Mouse (Mus musculus): ENCODE measurements around the gene Tgfb1i1. TPM values are rescaled to one million over a fixed set of nuclear protein-coding genes. Genes with fewer than 3 reads are reported as not detected.

Gene Tgfb1i1
- total and polyA plus RNA-seq, 2 experiments, result 0.65 to 2.0 TPM

GRCm38 (mm10) chr7:128208187-128208586 is 38.4 kb upstream of the Tgfb1i1 start:
- WGBS, result under 1% methylated on average over 4 of the region's 4 CpGs
- no peak overlapping the region for H3K9ac ChIP-seq (ENCODE audit: low read depth, low read length)
- DNase-seq (ENCODE audit: extremely low read depth, low read depth, low spot score), result peak; percentile 51
- H3K36me3 ChIP-seq (ENCODE audit: control insufficient read depth, insufficient read depth, low read length), result no peaks in the 10 kb centered on the region
- no peaks in the 10 kb centered on the region for H3K79me2 ChIP-seq (ENCODE audit: control insufficient read depth, insufficient read depth, low read length)
- H3K27ac ChIP-seq (replicated peaks; ENCODE audit: insufficient read depth, low read depth, low read length), result no peak overlapping the region
- no peaks in the 10 kb centered on the region for H3K4me1 ChIP-seq (ENCODE audit: control insufficient read depth, insufficient read depth, low read length)
- H3K4me3 ChIP-seq (ENCODE audit: insufficient read depth, low read depth, low read length), result no peak overlapping the region
- peak; percentile 53; the same call in 1 of the 2 replicates for TF ChIP-seq CTCF (IDR thresholded peaks at IDR 0.05; ENCODE audit: low read depth, low read length)
- no peak for TF ChIP-seq POLR2A (IDR thresholded peaks at IDR 0.05; ENCODE audit: extremely low read depth, insufficient read depth, low read length)
- no peaks in the 10 kb centered on the region for H3K27me3 ChIP-seq (ENCODE audit: control insufficient read depth, insufficient read depth, low read length)

DNA sequence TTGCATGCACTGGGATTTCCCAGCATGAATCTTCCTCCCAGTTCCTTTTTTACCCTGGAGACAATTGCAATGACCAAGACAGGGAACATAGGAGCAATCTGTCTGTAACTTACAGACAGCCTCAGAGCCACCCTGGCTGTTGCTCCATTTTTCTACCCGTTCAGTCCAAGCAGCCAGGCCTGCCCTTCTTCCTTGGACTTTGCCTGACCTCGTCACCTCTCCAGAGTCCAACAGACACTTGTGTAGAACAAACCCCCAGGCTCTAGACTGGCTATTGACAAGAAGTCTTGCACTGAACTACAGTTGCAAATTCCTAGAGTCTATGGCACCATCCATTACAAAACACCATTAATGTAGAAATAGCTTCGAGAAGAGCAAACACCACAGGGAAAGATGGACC is 36.8 kb upstream of the Tgfb1i1 start:
- no peaks in the 10 kb centered on the region for H3K4me1 ChIP-seq (ENCODE audit: control insufficient read depth, insufficient read depth, low read length)
- no peak for TF ChIP-seq CTCF (IDR thresholded peaks at IDR 0.05; ENCODE audit: low read depth, low read length)
- TF ChIP-seq POLR2A (IDR thresholded peaks at IDR 0.05; ENCODE audit: extremely low read depth, insufficient read depth, low read length), result no peak
- DNase-seq (ENCODE audit: extremely low read depth, low read depth, low spot score), result no peak
- WGBS, result 48% methylated on average over 3 of the region's 3 CpGs
- no peak overlapping the region for H3K27ac ChIP-seq (replicated peaks; ENCODE audit: insufficient read depth, low read depth, low read length)
- no peaks in the 10 kb centered on the region for H3K79me2 ChIP-seq (ENCODE audit: control insufficient read depth, insufficient read depth, low read length)
- no peak overlapping the region for H3K9ac ChIP-seq (ENCODE audit: low read depth, low read length)
- H3K27me3 ChIP-seq (ENCODE audit: control insufficient read depth, insufficient read depth, low read length), result no peaks in the 10 kb centered on the region
- no peaks in the 10 kb centered on the region for H3K36me3 ChIP-seq (ENCODE audit: control insufficient read depth, insufficient read depth, low read length)
- no peak overlapping the region for H3K4me3 ChIP-seq (ENCODE audit: insufficient read depth, low read depth, low read length)

DNA sequence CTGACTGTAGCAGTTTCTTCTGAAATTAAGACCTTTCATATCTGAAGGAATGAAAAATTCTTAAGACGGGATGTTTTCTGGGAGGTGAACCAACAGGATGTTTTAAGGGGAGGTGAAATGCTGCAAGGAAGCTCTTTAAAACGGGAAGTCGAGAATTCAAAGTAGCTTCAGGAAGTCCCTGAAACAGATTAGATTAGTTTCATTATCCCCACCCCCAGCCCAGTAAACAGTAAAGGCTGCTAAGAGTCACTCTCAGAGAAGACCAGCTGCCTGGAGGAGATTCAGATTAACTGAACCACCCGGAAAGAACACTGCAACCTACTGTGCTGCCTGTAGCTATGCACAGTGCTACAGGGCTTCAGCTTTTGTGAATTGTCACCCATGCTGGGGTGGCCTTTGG is 26.7 kb upstream of the Tgfb1i1 start:
- no peak for DNase-seq (ENCODE audit: extremely low read depth, low read depth, low spot score)
- 75% methylated on average over 4 of the region's 4 CpGs for WGBS
- Histone ChIP-seq H3K4me1 (ENCODE audit: control insufficient read depth, insufficient read depth, low read length) (no peaks in the 10 kb centered on the region), H3K9ac (ENCODE audit: low read depth, low read length) (no peak overlapping the region), H3K36me3 (ENCODE audit: control insufficient read depth, insufficient read depth, low read length) (no peaks in the 10 kb centered on the region), H3K4me3 (ENCODE audit: insufficient read depth, low read depth, low read length) (no peak overlapping the region), H3K27me3 (ENCODE audit: control insufficient read depth, insufficient read depth, low read length) (no peaks in the 10 kb centered on the region), H3K27ac (replicated peaks; ENCODE audit: insufficient read depth, low read depth, low read length) (no peak overlapping the region), H3K79me2 (ENCODE audit: control insufficient read depth, insufficient read depth, low read length) (no peaks in the 10 kb centered on the region)
- no peak for TF ChIP-seq CTCF (IDR thresholded peaks at IDR 0.05; ENCODE audit: low read depth, low read length)
- TF ChIP-seq POLR2A (IDR thresholded peaks at IDR 0.05; ENCODE audit: extremely low read depth, insufficient read depth, low read length), result no peak

DNA sequence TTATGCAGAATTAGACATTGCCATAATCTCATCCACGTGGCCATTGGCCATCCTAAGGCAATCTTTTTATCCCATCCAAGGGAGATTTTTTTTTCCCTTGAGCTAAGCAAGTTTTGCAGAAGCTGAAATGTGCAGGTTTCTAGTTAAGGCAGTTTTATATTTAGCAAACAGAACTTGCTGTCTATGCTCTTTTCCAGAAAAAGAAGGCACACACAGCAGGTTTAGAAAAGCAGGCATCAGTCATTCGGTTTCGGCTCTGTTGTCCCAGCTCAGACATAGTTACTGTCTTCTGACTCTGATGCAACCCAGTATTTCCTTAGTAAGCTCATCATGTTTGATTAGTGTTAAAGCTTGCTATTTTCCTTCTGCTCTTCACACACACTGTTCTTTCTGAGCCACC is 25.7 kb upstream of the Tgfb1i1 start:
- no peak for DNase-seq (ENCODE audit: extremely low read depth, low read depth, low spot score)
- H3K4me1 ChIP-seq (ENCODE audit: control insufficient read depth, insufficient read depth, low read length), result no peaks in the 10 kb centered on the region
- H3K27ac ChIP-seq (replicated peaks; ENCODE audit: insufficient read depth, low read depth, low read length), result no peak overlapping the region
- H3K9ac ChIP-seq (ENCODE audit: low read depth, low read length), result no peak overlapping the region
- H3K27me3 ChIP-seq (ENCODE audit: control insufficient read depth, insufficient read depth, low read length), result no peaks in the 10 kb centered on the region
- WGBS, result 81% methylated on average over 3 of the region's 3 CpGs
- TF ChIP-seq CTCF (IDR thresholded peaks at IDR 0.05; ENCODE audit: low read depth, low read length), result no peak
- TF ChIP-seq POLR2A (IDR thresholded peaks at IDR 0.05; ENCODE audit: extremely low read depth, insufficient read depth, low read length), result no peak
- no peak overlapping the region for H3K4me3 ChIP-seq (ENCODE audit: insufficient read depth, low read depth, low read length)
- H3K79me2 ChIP-seq (ENCODE audit: control insufficient read depth, insufficient read depth, low read length), result no peaks in the 10 kb centered on the region
- no peaks in the 10 kb centered on the region for H3K36me3 ChIP-seq (ENCODE audit: control insufficient read depth, insufficient read depth, low read length)

DNA sequence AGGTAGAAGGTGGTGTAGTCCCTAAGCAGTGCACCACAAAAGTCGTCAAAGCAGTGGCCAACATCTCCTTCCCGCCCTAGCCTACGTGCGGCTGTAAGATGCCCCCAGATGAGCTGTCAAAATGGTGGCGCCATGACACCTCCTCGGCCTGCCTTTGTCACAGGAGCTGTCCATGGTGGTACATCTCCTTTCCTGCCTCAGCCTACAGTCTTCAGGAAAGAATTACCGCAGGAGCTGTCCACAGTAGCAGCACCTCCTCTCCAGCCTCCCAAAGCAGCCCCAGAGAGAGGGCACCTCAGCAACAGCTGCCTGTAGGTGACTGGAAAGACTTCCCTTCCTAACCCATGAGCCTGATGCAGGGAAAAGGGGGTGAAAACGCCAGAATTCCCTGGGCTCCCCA is 14.9 kb upstream of the Tgfb1i1 start:
- no peaks in the 10 kb centered on the region for H3K27me3 ChIP-seq (ENCODE audit: control insufficient read depth, insufficient read depth, low read length)
- no peak overlapping the region for H3K4me3 ChIP-seq (ENCODE audit: insufficient read depth, low read depth, low read length)
- peaks cover 14% of the 10 kb centered on the region for H3K4me1 ChIP-seq (ENCODE audit: control insufficient read depth, insufficient read depth, low read length)
- H3K27ac ChIP-seq (replicated peaks; ENCODE audit: insufficient read depth, low read depth, low read length), result no peak overlapping the region
- TF ChIP-seq CTCF (IDR thresholded peaks at IDR 0.05; ENCODE audit: low read depth, low read length), result no peak
- TF ChIP-seq POLR2A (IDR thresholded peaks at IDR 0.05; ENCODE audit: extremely low read depth, insufficient read depth, low read length), result no peak
- no peak for DNase-seq (ENCODE audit: extremely low read depth, low read depth, low spot score)
- no peaks in the 10 kb centered on the region for H3K36me3 ChIP-seq (ENCODE audit: control insufficient read depth, insufficient read depth, low read length)
- H3K79me2 ChIP-seq (ENCODE audit: control insufficient read depth, insufficient read depth, low read length), result no peaks in the 10 kb centered on the region
- H3K9ac ChIP-seq (ENCODE audit: low read depth, low read length), result no peak overlapping the region
- 47% methylated on average over 8 of the region's 8 CpGs for WGBS

DNA sequence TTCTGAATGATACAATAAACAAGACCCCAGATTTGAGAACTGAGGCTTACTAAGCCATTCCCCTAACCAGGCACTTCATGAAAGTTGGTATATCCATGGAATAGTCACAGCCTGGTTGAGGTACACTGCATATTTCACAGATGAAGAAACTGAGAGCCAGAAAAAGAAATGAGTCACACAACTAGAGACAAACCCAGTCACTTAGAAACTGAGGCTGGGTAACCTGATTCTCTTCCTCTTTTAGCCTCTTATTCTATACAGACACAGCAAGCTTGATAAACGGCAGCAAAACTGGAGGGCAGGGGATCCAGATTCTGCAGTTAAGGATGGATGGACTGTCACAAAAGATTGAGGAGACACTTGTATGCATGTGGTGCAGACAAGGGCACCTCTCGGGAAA is 11.8 kb upstream of the Tgfb1i1 start:
- Histone ChIP-seq H3K79me2 (ENCODE audit: control insufficient read depth, insufficient read depth, low read length) (no peaks in the 10 kb centered on the region), H3K36me3 (ENCODE audit: control insufficient read depth, insufficient read depth, low read length) (no peaks in the 10 kb centered on the region), H3K27me3 (ENCODE audit: control insufficient read depth, insufficient read depth, low read length) (no peaks in the 10 kb centered on the region), H3K4me3 (ENCODE audit: insufficient read depth, low read depth, low read length) (no peak overlapping the region), H3K9ac (ENCODE audit: low read depth, low read length) (no peak overlapping the region), H3K4me1 (ENCODE audit: control insufficient read depth, insufficient read depth, low read length) (peaks cover 19% of the 10 kb centered on the region), H3K27ac (replicated peaks; ENCODE audit: insufficient read depth, low read depth, low read length) (peak overlapping the region; percentile 35; the same call in 1 of the 2 replicates)
- no peak for DNase-seq (ENCODE audit: extremely low read depth, low read depth, low spot score)
- WGBS, result 89% methylated on average over 2 of the region's 2 CpGs
- TF ChIP-seq POLR2A (IDR thresholded peaks at IDR 0.05; ENCODE audit: extremely low read depth, insufficient read depth, low read length) (no peak), CTCF (IDR thresholded peaks at IDR 0.05; ENCODE audit: low read depth, low read length) (no peak)

Data from liver, adult 2 months (tissue).